Mouse (Mus musculus) G1E (cell line): ENCODE results near the gene Prmt2. TPM values are rescaled to one million over a fixed set of nuclear protein-coding genes. Genes with fewer than 3 reads are reported as not detected.

ENCODE experiments used
- ATAC-seq: 2 replicates; pipeline ENCODE4 v1.8.0; 2016; ENCODE audit warnings: mild to moderate bottlenecking; ENCODE audit not compliant: insufficient number of reproducible peaks, poor library complexity, low FRiP score, severe bottlenecking; ENCODE audit errors: extremely low read depth
- DNase-seq: peaks from one replicate; pipeline ENCODE4 v3.0.0; 2012; ENCODE audit warnings: low spot score
- H3K27me3 ChIP-seq: 2 replicates; pipeline ENCODE4 v1.6.1; 2012; ENCODE audit warnings: mild to moderate bottlenecking, low read length, inconsistent platforms; ENCODE audit not compliant: insufficient read depth
- H3K36me3 ChIP-seq: replicated peaks from 2 replicates; pipeline ENCODE3; 2012; ENCODE audit warnings: mild to moderate bottlenecking, inconsistent platforms
- H3K4me1 ChIP-seq: 2 replicates; pipeline ENCODE4 v1.6.1; 2012; ENCODE audit warnings: low read depth, low read length, inconsistent platforms, mixed read lengths; ENCODE audit not compliant: insufficient read depth
- H3K4me3 ChIP-seq: 2 replicates; pipeline ENCODE4 v1.5.1; 2012; ENCODE audit warnings: low read depth, mild to moderate bottlenecking, inconsistent platforms, low read length, moderate library complexity, mixed read lengths
- H3K9me3 ChIP-seq: replicated peaks from 2 replicates; pipeline ENCODE4 v1.6.1; 2012; ENCODE audit warnings: inconsistent platforms
- CTCF ChIP-seq: IDR thresholded peaks from 2 replicates; pipeline ENCODE4 v1.5.1; 2012; ENCODE audit warnings: low read depth, low read length, inconsistent platforms, mixed read lengths
- GATA1 ChIP-seq: IDR thresholded peaks from 2 replicates; pipeline ENCODE4 v1.6.1; 2012; ENCODE audit warnings: borderline replicate concordance, low read length, inconsistent platforms, mixed read lengths
- GATA2 ChIP-seq: IDR thresholded peaks from 2 replicates; pipeline ENCODE4 v1.6.1; 2012; ENCODE audit warnings: low read depth, low read length, inconsistent platforms, borderline replicate concordance
- POLR2AphosphoS5 ChIP-seq: IDR thresholded peaks from 2 replicates; pipeline ENCODE4 v1.6.1; 2012; ENCODE audit warnings: low read depth, low read length, inconsistent platforms; ENCODE audit not compliant: insufficient replicate concordance
- TAL1 ChIP-seq: conservative IDR thresholded peaks from 2 replicates; pipeline ENCODE4 v1.6.1; 2012; ENCODE audit warnings: low read depth, low read length, inconsistent platforms, mixed read lengths
- polyA plus RNA-seq: library from polyadenylated mRNA; stranded (reverse); fragments of >175 nt; gene quantifications from 2 replicates; pipeline ENCODE4 v1.2.3, GENCODE M21; 2012
- total RNA-seq, 2 experiments: library from RNA; stranded (forward) in 1 of 2; stranded (reverse) in 1 of 2; fragments of 200-1000 nt in 1 of 2; fragments of >200 nt in 1 of 2; fragmentation: Nextera tagmentation in 1 of 2; gene quantifications; 2 replicates each; pipeline ENCODE4 v1.2.3; 2014 to 2017

The Prmt2 gene
- total and polyA plus RNA-seq, 3 experiments, result 1.0 to 2.9 (median 2.2) TPM

DNA sequence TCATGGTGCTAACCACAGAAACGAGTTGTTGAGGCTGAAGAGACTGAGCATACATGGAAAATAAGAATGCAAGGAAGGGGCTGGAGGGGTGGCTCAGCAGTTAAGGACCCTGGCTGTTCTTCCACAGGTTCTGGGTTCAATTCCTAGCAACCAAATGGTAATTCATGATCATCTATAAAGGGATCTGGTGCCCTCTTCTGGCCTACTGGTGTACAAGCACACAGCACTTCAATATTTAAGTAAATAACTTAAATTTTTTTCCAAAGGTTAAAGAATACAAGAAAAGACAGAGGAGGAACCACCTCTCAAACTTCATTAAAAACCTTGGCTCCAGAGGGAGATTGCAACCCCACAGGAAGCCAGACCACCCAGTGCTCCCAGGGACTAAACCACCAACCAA is 8.0 kb downstream of the Prmt2 start:
- TF ChIP-seq POLR2AphosphoS5 (no peak), CTCF (no peak), TAL1 (no peak), GATA2 (no peak), GATA1 (no peak)
- no peaks in the 10 kb centered on the region for H3K4me1 ChIP-seq
- no peaks in the 10 kb centered on the region for H3K36me3 ChIP-seq
- H3K27me3 ChIP-seq, result peaks cover 5% of the 10 kb centered on the region
- H3K9me3 ChIP-seq, result no peaks in the 10 kb centered on the region
- no peak for DNase-seq
- no peak overlapping the region for H3K4me3 ChIP-seq
- no peak for ATAC-seq

DNA sequence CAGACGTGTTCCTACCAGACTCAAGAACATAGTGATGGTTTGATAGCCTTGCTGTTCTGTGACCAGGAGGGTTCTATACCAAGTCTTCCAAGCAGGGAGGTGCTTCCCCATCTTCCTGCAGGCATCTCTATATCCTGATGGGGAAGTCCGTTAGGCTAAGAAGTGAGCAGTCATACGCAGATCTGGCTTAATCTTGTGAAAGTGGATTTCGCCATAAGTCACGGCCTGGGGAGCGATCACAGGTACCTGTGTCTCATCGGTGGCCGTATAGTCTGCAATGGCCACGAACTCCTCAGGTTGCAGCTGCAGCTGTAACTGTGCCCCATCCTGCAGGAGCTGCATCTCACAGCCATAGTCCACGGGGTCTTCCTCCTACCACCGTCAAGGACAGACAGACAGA is 11.7 kb downstream of the Prmt2 start:
- no peak for ATAC-seq

DNA sequence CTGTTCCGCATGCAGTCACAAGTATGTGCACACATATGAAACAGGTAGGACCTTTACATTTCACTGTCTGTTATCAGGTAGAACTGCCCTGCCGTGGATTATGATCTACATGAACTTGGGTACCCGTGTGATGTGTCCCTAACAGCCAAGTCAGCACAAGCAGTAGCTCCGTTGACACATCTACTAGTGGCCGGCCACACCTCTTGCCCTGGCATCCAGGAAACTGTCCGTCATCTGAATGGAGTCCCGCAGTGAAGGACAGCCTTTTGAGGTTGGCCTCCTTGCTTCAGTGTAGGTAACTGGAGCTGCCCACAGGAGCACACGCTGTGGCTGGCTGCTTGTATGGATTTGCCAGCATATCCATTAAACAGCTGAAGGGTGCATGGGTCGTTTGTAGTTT is 19.4 kb downstream of the Prmt2 start:
- DNase-seq (no peak), ATAC-seq (no peak)
- Histone ChIP-seq H3K4me3 (no peak overlapping the region), H3K36me3 (no peaks in the 10 kb centered on the region), H3K4me1 (no peaks in the 10 kb centered on the region), H3K9me3 (peaks cover 7% of the 10 kb centered on the region; the same call in 1 of the 2 replicates), H3K27me3 (peaks cover 2% of the 10 kb centered on the region; the same call in 1 of the 2 replicates)
- TF ChIP-seq GATA2 (no peak), TAL1 (no peak), GATA1 (no peak), CTCF (no peak), POLR2AphosphoS5 (no peak)

More for the DNA sequence above, 11.7 kb downstream of the Prmt2 start:
- H3K4me1 ChIP-seq, result no peaks in the 10 kb centered on the region
- H3K36me3 ChIP-seq, result no peaks in the 10 kb centered on the region
- no peak for DNase-seq
- no peak for TF ChIP-seq TAL1
- no peak for TF ChIP-seq GATA2
- TF ChIP-seq POLR2AphosphoS5, result no peak
- TF ChIP-seq CTCF, result no peak
- TF ChIP-seq GATA1, result no peak
- H3K27me3 ChIP-seq, result peaks cover 6% of the 10 kb centered on the region
- no peaks in the 10 kb centered on the region for H3K9me3 ChIP-seq
- no peak overlapping the region for H3K4me3 ChIP-seq

DNA sequence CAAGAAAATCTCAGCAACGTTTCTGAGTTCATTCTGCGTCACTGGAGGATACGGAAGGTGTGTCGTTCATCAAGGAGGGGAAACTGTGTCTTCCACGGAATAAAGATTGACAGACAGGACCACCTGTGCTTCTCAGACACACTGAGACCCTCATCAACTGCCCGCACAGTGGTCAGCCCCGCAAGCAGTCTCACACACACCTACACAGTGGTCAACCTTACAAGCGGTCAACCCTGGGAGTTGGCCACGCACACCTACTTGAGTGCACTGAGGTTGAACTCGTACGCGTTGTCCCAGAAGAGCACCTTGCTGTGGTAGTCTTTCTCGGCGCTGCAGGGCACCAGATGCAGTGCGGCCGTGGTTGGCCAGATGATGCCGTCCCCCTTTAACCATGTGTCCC is 20.6 kb downstream of the Prmt2 start:
- H3K4me3 ChIP-seq, result no peak overlapping the region
- H3K9me3 ChIP-seq, result peaks cover 7% of the 10 kb centered on the region; the same call in 1 of the 2 replicates
- H3K27me3 ChIP-seq, result peaks cover 2% of the 10 kb centered on the region; the same call in 1 of the 2 replicates
- no peak for DNase-seq
- ATAC-seq, result no peak
- H3K36me3 ChIP-seq, result no peaks in the 10 kb centered on the region
- TF ChIP-seq TAL1 (no peak), GATA1 (no peak), CTCF (no peak), POLR2AphosphoS5 (peak; percentile 50; the same call in 1 of the 2 replicates), GATA2 (no peak)
- no peaks in the 10 kb centered on the region for H3K4me1 ChIP-seq

GRCm38 (mm10) chr10:76214161-76214560 is 23.5 kb downstream of the Prmt2 start:
- DNase-seq (no peak), ATAC-seq (no peak)
- TF ChIP-seq TAL1 (no peak), GATA2 (no peak), CTCF (no peak), POLR2AphosphoS5 (no peak), GATA1 (no peak)
- Histone ChIP-seq H3K4me3 (no peak overlapping the region), H3K9me3 (peaks cover 7% of the 10 kb centered on the region; the same call in 1 of the 2 replicates), H3K4me1 (no peaks in the 10 kb centered on the region), H3K27me3 (no peaks in the 10 kb centered on the region; the same call in 1 of the 2 replicates), H3K36me3 (no peaks in the 10 kb centered on the region)

GRCm38 (mm10) chr10:76212121-76212520 is 25.5 kb downstream of the Prmt2 start:
- no peaks in the 10 kb centered on the region for H3K4me1 ChIP-seq
- no peaks in the 10 kb centered on the region for H3K36me3 ChIP-seq
- H3K9me3 ChIP-seq, result peaks cover 7% of the 10 kb centered on the region; the same call in 1 of the 2 replicates
- no peak for TF ChIP-seq GATA2
- TF ChIP-seq GATA1, result no peak
- no peak for TF ChIP-seq CTCF
- TF ChIP-seq POLR2AphosphoS5, result no peak
- no peak for TF ChIP-seq TAL1
- H3K27me3 ChIP-seq, result no peaks in the 10 kb centered on the region; the same call in 1 of the 2 replicates
- DNase-seq (no peak), ATAC-seq (no peak)
- no peak overlapping the region for H3K4me3 ChIP-seq
